Mouse (Mus musculus) megakaryocyte, embryonic 14.5 days (primary cell): ENCODE results near the gene Yjefn3. TPM values are rescaled to one million over a fixed set of nuclear protein-coding genes. Genes with fewer than 3 reads are reported as not detected.

ENCODE experiments used
- H3K27me3 ChIP-seq: replicated peaks from 2 replicates; pipeline ENCODE3; 2012; ENCODE audit warnings: inconsistent platforms
- H3K36me3 ChIP-seq: replicated peaks from 2 replicates; pipeline ENCODE3; 2012; ENCODE audit warnings: low read length, inconsistent platforms, mixed read lengths
- H3K4me1 ChIP-seq: 2 replicates; pipeline ENCODE4 v1.6.1; 2012; ENCODE audit warnings: inconsistent platforms
- H3K4me3 ChIP-seq: replicated peaks from 2 replicates; pipeline ENCODE3; 2012; ENCODE audit warnings: moderate library complexity, mild to moderate bottlenecking, inconsistent platforms
- H3K9me3 ChIP-seq: 2 replicates; pipeline ENCODE4 v1.6.1; 2012; ENCODE audit warnings: inconsistent platforms
- FLI1 ChIP-seq: IDR thresholded peaks from 2 replicates; pipeline ENCODE4 v1.6.1; 2012; ENCODE audit warnings: low read length, inconsistent platforms, mixed read lengths
- GATA1 ChIP-seq: IDR thresholded peaks from 3 replicates; pipeline ENCODE4 v1.6.1; 2012; ENCODE audit warnings: mixed read lengths, low read length, inconsistent platforms, borderline replicate concordance
- polyA plus RNA-seq: library from polyadenylated mRNA; stranded (reverse); fragments of >175 nt; gene quantifications from 2 replicates; pipeline ENCODE4 v1.2.3, GENCODE M21; 2012; ENCODE audit warnings: low replicate concordance; ENCODE audit not compliant: insufficient read depth

Gene Yjefn3
- polyA plus RNA-seq, 1 experiment = 4.7 TPM

DNA sequence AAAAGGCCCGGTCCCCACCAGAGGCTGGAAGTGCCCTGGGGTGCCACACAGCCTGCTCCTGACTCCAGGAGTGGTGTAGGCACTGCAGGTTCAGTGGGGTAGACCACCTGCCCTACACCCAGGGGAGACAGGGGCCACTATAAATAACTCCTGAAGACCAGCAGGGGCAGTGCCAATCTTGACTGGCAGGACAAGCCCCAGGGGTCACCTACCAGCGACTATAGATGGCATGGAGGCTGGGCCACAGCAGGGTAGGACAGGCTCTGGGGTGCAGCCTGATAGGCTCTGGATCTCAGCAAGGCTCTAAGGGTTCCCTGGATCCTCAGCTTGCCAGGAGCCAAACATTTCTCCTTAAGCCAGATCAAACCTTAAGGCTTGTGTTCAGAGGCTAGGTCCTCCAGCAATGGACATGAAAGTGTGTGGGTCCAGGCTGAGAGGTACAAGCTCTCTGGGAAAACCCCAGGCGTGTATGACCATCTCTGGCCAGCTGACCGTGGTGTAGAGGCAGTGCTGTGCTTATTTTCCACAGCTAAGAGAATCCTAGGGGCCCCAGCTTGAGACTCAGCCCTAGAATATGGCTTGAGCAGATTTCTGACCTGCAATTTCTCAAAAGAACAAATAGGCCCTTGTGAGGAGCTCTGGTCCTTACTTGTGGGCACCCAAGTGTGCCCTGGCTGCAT is 6.6 kb downstream of the Yjefn3 start:
- H3K4me3 ChIP-seq = no peak overlapping the region
- peaks cover 83% of the 10 kb centered on the region for H3K36me3 ChIP-seq
- peaks cover 65% of the 10 kb centered on the region for H3K4me1 ChIP-seq
- H3K9me3 ChIP-seq = no peaks in the 10 kb centered on the region
- no peak for TF ChIP-seq GATA1
- no peak for TF ChIP-seq FLI1
- no peaks in the 10 kb centered on the region for H3K27me3 ChIP-seq

DNA sequence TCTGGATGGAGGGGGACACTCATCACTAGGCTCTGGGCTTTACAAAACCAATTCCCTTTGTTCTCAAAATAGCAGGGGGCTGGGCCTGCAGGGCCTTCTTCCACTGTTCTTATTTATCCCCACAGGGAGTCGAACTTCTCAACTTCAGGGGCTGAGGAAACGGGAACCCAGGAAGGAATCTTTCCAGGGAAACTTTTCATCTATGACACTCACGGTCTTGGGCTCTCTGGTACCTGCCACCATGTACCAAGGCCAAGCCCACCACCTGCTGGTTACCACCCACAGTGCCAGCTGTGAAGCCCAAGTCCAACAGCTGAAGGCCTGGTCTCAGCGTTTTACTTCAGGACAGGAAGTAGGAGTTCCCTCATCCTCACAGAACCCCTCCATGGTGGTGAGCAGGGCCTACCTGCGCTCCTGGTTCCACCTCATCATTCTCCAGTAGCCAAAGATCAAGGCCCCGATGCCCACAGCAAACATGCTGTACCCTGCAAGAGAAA is 7.6 kb downstream of the Yjefn3 start:
- H3K4me3 ChIP-seq = no peak overlapping the region
- TF ChIP-seq FLI1 = no peak
- TF ChIP-seq GATA1 = no peak
- H3K9me3 ChIP-seq = no peaks in the 10 kb centered on the region
- peaks cover 58% of the 10 kb centered on the region for H3K4me1 ChIP-seq
- H3K36me3 ChIP-seq = peaks cover 86% of the 10 kb centered on the region
- H3K27me3 ChIP-seq = no peaks in the 10 kb centered on the region

DNA sequence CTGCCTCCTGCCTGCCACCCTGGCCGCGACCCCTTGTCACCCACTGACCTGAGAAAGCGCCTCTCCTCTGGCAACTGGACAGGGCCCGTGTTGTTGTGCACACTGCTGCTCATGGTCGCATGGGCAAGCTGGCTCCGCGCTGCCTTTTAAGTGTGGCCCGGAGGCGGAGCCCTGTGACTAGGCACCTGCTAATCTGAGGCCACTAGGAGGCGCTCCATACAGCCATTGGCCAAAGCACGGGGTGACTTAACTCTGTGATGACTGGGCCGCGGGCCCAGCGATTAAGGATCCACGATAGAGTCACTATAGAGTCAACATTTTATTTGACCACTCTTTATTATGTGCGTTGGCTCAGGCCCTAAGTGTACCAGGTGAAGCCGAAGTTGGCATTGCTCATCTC is 8.6 kb downstream of the Yjefn3 start:
- Histone ChIP-seq H3K9me3 (no peaks in the 10 kb centered on the region), H3K4me3 (no peak overlapping the region), H3K36me3 (peaks cover 80% of the 10 kb centered on the region), H3K4me1 (peaks cover 61% of the 10 kb centered on the region), H3K27me3 (peaks cover 10% of the 10 kb centered on the region)
- TF ChIP-seq FLI1 (no peak), GATA1 (no peak)

DNA sequence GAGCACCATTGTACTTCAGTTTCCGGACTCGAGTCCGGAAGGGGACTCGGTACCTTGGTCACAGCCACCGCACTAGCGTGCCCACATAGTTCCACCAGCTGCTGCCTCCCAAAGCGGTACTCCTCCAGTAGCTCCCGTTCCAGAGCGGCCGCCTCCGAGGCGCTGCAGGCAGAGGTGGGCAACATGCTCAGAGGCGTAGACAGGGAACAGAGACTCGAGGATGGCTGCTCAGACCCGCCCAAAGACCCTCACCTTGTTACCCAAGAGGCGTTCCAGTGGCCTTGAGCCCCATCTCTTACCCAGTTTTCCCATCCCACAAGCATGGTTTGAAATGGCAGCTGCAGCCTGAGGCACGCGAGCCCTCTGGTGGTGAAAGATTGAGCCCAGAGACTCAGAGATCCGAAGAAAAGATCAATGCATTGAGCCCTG is 11.7 kb downstream of the Yjefn3 start:
- Histone ChIP-seq H3K4me3 (no peak overlapping the region), H3K4me1 (peaks cover 64% of the 10 kb centered on the region), H3K9me3 (no peaks in the 10 kb centered on the region), H3K27me3 (peaks cover 40% of the 10 kb centered on the region), H3K36me3 (peaks cover 52% of the 10 kb centered on the region)
- TF ChIP-seq GATA1 (no peak), FLI1 (no peak)

DNA sequence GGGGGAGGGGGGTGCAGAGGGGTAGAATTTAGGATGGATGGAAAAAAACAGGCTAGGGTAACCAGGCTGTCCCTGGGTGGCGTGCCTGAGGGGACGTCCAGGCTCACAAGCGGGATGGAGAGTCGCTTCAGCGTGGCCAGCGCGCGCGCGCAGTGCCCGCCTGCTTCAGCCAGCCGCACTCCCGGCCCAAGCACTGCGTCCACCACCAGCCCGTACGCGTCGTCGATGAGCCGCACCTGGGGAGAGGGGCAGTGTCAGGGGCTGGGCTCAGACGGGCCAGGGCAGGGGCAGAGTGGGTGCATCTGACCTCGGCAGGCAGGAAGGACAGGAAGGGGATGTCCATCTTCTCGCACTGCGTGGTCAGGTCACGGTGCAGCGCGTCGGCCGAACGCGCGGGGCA is 13.6 kb downstream of the Yjefn3 start:
- peak overlapping the region; percentile 87 for H3K4me3 ChIP-seq
- TF ChIP-seq GATA1 (no peak), FLI1 (no peak)
- peaks cover 60% of the 10 kb centered on the region for H3K27me3 ChIP-seq
- H3K9me3 ChIP-seq = peaks cover 6% of the 10 kb centered on the region
- peaks cover 51% of the 10 kb centered on the region for H3K4me1 ChIP-seq
- peaks cover 33% of the 10 kb centered on the region for H3K36me3 ChIP-seq

DNA sequence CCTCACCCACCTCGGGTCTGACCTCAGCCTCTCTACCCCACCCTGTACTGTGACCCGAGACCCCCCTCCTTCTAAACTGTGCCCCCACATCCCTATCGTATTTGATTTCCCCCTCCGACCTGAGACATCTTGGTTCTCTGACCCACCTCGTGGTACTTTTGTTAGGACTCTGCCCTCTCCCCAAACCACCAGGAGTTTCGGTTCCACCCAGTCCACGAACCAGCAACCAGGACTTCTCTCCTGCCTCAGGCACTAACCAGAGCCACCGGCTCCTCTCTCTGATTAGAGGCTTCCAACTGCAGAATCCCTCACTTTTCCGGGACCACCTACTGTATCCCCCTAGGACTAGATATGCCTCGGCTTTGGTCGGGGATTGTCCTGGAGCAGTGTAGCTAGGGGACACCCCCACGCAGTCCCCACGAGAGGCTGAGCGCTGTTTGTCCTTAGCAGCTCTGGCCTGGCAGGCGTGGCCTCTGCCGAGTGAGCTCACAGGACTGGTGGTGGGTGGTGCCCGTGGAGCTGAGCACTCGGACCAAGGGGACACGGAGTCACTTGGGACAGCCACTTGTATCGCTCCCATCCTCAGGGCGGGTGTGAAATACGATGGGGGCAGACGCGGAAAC is 14.2 kb downstream of the Yjefn3 start:
- peaks cover 11% of the 10 kb centered on the region for H3K9me3 ChIP-seq
- H3K36me3 ChIP-seq = peaks cover 28% of the 10 kb centered on the region
- H3K27me3 ChIP-seq = peaks cover 65% of the 10 kb centered on the region
- peaks cover 48% of the 10 kb centered on the region for H3K4me1 ChIP-seq
- peak overlapping the region; percentile 87 for H3K4me3 ChIP-seq
- TF ChIP-seq GATA1 = no peak
- TF ChIP-seq FLI1 = no peak

DNA sequence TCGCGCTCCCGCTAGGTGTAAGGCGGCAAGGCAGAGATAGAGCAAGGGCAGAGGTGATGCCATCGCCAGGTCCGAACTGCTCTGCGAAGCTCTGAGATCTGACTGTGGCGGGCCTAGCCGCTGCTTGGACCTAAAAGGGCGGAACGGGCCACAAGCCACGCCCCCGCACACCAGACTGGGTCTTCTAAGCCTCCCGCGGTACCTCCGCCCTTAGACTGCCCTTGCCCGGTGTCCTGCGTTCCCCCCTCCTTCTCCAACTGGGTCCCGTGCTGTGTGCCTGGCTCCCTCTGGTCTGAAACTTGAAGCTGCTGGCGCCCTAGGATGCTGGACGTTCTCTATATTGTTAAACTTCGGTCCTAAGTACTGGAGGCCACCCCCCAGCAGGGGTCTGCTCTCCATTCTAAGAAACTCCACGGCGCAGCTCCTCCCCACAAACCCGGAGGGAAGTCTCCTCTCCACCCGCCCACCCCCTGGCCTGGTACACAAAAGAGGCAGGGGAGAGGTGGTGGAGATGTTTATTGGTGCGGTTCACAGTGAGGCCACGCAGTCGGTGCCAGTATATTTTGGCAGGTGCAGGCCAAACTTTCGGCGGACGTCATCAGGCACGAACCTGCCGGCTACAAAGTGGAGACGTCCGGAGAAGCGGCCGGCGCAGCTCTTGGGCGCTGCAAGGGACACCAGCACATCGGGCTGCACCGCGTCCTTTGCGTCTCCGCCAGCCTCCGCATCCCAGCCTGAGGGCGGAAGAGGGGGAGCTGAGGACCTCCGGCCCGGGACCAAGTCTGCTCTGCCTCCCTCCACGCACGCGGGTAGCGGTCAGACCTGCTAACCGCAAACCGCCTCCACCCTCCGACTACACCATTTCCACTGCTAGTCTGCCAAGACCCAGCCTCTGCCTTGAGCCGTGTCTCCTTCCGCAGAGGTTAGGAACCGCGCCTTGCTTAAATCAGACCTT is 14.9 kb downstream of the Yjefn3 start, which contains the start of gene Cilp2:
Cilp2 (minus strand) TSS at position 399 of the 955 bp plus-strand sequence.
- no peak for TF ChIP-seq FLI1
- no peak for TF ChIP-seq GATA1
- Histone ChIP-seq H3K4me1 (peaks cover 56% of the 10 kb centered on the region), H3K36me3 (peaks cover 20% of the 10 kb centered on the region), H3K27me3 (peaks cover 73% of the 10 kb centered on the region), H3K4me3 (peak within 1 kb of the TSS; percentile 87), H3K9me3 (peaks cover 19% of the 10 kb centered on the region)

DNA sequence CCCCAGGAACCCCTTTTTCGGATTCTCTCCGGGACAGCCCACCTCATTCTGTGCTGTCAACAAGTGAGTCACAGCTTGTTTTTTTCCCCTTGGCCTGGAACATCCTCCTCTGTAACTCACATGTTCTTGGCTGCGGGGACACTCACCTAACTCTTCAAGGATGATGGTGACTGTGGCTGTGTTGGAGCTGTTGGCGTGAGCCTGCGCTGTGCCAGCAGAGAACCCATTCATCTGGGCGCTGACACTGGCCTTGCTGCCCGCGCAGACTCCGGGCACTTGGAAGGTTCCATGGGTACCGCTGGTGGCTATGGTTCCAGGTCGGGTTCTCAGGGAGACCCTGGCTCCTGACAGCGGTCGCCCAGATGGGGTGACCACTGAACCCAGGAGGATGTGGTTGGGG is 18.4 kb downstream of the Yjefn3 start:
- Histone ChIP-seq H3K4me1 (peaks cover 63% of the 10 kb centered on the region), H3K36me3 (peaks cover 8% of the 10 kb centered on the region), H3K9me3 (peaks cover 50% of the 10 kb centered on the region), H3K4me3 (no peak overlapping the region), H3K27me3 (peaks cover 100% of the 10 kb centered on the region)
- no peak for TF ChIP-seq GATA1
- no peak for TF ChIP-seq FLI1

DNA sequence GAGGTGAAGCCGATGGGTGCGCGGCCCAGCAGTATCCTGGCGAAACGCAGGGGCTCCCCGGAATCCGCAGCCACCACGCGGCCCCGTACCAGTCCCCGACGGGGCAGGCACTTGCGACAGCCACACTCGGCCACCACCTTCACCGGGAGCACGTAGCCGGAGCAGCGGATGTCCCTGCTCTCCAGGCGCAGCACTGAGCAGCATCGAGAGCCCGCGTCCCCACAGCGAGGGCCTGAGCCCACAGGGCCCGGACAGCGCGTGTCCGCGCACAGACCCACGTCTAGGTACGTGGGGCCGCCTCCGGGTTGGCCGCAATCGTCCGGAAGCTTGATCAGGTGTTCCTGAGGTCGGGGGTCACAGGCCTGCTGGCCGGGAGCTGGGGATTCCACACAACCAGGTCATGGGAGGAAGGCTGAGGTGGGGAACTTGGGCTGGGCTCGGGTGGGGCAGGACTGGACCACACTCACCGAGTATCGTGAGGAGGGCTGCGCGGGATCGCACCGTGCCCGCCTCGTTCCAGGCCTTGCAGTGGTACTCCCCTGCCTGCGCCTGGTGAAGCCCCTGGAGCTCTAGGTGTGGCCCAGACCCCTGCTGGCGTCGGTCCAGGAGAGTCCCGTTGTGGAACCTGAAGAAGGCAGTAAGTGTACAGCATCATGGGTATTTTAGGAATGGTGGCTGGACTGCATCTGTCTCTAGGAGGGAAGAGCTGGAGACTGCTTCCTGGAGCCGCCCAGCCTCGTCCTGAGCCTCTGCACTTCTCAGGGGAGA is 19.5 kb downstream of the Yjefn3 start:
- Histone ChIP-seq H3K27me3 (peaks cover 96% of the 10 kb centered on the region), H3K36me3 (peaks cover 8% of the 10 kb centered on the region), H3K4me3 (peak overlapping the region; percentile 89), H3K9me3 (peaks cover 50% of the 10 kb centered on the region), H3K4me1 (peaks cover 52% of the 10 kb centered on the region)
- TF ChIP-seq GATA1 (no peak), FLI1 (no peak)
